Mouse (Mus musculus) induced T-regulatory cell, adult 2 months (primary cell): ENCODE measurements around the gene Tsen2.

Source experiments
- DNase-seq: peaks from one replicate; pipeline ENCODE4 v3.0.0-alpha.2; 2012; ENCODE audit warnings: low read depth

Gene Tsen2

DNA sequence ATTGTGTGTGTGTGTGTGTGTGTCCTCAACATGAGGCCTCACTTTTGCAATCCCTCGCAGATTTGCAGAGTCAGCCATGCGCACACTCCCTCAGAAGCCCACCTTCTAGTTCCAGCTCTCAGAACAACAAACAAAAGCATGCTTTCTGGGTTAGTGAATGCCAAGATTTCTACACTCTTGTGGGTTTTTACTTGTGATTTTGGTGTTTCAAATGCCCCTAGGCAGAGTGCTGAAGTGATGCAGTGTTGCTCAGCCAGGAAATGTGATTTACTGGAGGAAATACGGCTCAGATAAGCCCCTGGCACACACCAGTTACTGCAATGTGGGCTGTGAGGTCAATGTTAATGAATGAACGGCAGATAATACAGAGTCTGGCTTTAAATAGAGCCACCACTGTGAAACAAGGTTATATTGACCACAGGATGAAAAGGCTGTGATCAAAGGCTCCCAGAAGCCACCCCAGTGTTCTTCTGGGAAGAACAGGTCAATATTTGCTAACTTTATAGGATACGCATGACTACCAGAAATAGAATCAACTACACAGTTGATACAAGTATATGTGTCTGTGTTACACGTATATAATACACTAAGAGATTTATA lies 2.7 kb upstream of the Tsen2 start:
- no peak for DNase-seq

DNA sequence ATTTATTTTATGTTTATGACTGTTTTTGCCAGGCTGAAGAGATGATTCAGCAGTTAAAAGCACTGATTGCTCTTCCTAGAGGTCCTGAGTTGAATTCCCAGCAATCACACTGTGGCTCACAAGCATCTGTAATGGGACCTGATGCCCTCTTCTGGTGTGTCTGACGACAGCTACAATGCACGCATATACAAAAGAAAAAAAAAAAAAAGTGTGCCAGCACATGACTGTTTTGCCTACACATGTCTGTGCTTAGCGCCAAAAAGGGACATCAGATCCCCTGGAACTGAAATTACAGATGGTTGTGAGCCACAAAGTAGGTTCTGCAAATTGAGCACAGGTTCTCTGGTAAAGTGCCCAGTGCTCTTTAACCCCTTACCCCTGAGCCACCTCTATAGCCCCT lies 2.1 kb upstream of the Tsen2 start:
- no peak for DNase-seq

- peak; percentile 76 for DNase-seq
These were observed 1.8 kb downstream of the Tsen2 start for GRCm38 (mm10) chr6:115546276-115546675.

GRCm38 (mm10) chr6:115555485-115555884 lies 11.0 kb downstream of the Tsen2 start:
- DNase-seq: no peak

- no peak for DNase-seq
These were observed 13.7 kb downstream of the Tsen2 start for GRCm38 (mm10) chr6:115558176-115558575.

DNA sequence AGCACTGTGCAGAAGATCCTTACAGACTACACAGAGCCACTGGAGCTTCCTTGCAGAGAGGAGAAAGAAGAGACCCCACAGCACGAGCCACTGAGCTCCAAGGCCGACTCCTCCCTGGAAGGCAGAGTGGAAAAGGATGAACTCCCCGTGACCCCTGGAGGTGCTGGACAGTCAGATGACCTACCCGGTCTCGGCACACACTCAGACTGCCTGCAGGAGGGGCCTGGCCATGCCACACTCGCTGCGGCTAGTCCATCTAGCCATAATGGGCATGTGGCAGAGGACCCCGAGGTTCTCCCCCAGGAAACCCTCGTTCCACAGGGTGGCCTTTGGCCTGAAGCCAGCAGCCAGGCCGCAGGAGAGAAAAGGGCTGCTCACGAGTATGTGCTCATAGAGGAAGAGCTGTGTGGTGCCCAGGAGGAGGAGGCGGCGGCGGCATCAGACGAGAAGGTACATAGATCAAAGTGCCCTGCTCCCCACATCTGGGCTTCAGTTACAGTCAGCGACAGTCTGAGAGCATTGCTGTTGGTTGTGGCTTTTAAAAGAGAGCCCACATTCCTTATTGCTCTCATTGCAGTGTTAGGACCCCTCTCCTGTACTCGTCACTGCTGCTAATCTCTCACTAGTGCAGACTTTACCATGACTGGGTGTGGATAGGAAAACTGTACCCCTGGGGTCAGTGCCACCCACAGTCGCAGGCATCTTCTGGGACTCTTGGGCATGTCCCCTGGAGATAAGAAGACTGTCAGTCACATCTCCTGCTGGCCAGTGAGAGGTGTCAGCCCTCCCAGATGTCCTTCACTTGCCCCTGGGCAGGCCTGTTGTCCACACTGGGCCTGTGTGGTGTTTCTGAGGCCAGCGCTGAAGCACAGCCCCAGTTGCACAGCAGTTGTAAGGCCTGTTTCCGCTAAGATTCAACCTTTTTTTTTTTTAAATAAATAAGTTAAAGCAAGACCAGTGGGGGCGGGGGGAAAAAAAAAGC lies 15.5 kb downstream of the Tsen2 start:
- DNase-seq: no peak

DNA sequence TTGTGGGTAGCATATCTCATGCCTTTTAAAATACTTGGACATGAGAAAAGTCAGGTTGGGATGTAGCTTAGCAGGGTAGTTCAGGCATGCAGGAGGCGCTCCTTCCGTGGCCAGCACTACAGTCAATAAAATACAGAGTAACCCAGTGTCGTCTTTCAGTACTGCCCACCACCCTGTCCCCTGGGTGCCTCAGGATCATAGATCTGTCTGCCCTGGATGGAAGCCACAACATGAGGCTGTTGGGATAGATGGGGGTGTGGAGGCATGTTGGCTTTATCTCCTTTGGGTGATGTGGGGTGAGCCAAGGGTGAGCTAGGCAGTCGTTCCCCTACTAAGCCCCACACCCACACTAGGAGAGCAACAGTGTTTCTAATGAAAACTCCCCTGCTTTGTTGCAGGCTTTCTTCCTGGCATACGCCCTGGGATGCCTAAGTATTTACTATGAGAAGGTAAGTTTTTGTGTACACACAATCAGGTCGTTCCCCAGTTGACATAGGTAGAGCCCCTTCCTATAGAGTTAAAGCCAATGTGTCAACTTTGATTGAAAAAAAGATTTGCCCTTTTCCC lies 21.1 kb downstream of the Tsen2 start:
- no peak for DNase-seq

- DNase-seq: peak; percentile 41
These were observed 29.7 kb downstream of the Tsen2 start for GRCm38 (mm10) chr6:115574171-115574570.

- peak; percentile 70 for DNase-seq
These were observed 32.9 kb downstream of the Tsen2 start for GRCm38 (mm10) chr6:115577407-115577806.

- peak; percentile 72 for DNase-seq
These were observed 33.5 kb downstream of the Tsen2 start for GRCm38 (mm10) chr6:115577941-115578340.

DNA sequence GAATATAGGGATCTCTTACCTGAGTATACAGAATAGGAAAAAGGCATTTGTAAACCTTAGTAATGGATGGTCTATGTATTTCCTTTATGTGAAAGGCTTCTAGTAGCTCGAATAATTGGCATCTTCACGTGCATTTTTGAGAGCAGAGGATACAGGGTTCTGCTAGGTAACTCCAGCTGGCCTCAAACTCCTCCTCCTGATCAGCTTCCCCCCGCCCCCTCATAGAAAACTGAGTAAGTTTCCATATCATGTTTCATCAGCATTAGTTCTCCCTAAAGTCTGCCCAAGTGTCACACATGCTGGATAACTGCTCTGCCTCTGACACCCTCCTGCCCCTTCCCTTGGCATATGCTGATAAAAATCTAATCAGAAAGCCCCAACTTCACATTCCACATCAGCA lies 36.3 kb downstream of the Tsen2 start:
- DNase-seq: no peak

DNA sequence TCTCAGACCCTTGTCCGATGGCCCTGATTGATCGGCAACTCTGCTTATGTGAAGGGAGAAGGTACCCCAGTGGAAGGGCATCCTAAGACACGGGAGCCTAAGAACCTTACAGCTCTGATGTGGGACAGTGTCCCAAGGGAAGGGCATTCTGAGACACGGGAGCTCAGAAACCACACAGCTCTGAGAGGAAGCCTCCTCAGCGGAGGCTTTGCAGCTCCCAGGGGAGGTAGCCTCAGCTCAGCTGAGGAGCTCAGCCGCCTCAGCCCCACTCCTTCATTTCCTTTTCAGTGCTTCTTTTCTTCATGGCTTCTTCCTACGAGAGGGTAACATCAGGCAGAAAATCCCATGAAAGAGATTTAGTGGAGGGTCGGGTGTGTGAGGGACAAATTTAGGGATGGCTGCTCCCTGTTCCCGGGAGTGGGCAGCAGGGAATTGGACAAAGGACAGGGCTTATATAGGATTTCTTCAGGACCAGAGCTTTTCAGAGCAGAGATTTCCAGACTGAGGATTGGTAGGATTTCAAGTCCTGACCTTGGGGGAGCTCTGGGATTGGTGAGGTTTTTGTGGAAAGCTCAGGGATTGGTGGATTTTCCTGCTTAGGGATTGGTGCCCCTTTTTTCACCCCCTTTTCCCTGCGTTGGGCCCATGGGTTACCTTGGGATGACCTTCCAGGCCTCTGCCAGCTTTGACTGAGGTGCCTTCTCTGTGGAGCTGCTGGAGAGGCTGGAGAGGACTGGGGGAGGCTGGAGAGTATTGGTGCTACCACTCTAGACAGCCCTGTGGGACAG lies 38.1 kb downstream of the Tsen2 start:
- no peak for DNase-seq

GRCm38 (mm10) chr6:115583430-115584125 lies 39.1 kb downstream of the Tsen2 start:
- no peak for DNase-seq

- no peak for DNase-seq
These were observed 39.7 kb downstream of the Tsen2 start for GRCm38 (mm10) chr6:115584176-115584575.

DNA sequence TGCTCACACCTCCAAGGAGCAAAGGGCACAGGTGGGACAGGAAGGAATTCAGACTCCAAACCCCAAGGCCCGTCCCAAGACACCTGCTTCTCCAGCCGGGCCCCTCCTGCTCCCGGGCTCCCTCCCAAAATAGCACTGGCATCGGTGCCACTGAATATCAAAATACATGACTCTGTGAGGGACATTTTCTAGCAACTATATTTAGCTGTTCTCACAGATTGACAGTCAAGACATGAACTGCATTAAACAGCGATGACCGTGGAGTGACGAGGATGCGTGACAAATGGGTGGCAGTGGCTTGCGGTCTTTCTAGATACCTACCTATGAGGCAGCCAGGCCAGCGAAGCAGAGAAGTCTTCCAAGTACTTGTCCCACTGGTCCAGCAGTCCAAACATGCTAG lies 41.9 kb downstream of the Tsen2 start:
- DNase-seq: no peak

DNA sequence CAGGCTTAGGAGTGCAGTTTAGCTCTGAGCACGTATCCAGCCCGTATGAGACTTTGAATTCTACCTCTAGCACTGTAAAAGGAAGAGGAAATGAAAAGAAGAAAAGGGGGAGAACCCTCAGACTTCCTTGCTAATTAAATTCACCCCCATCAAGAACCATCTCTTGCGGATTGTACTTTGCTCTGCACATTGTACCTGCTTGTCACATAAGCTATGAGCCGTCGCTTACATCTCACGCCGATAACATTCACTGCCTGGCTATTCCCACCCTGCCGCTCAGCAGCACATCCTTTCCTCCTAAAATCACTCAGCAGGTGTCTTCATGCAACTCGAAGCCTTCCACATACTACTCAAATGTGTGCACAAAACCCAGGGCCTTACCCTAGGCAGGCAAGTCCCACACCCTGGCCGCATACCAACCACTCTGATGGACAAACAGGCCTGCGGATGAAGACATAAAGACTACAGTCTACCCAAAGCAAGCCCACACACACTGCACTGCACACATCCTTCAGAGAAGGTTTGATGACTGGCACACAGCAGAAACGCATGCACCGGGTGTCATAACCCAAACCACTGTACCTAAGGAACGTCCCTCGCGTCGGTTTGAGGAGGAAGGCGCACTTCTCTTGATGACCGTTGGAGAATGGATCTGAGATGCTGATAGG lies 47.4 kb downstream of the Tsen2 start:
- DNase-seq: no peak

DNA sequence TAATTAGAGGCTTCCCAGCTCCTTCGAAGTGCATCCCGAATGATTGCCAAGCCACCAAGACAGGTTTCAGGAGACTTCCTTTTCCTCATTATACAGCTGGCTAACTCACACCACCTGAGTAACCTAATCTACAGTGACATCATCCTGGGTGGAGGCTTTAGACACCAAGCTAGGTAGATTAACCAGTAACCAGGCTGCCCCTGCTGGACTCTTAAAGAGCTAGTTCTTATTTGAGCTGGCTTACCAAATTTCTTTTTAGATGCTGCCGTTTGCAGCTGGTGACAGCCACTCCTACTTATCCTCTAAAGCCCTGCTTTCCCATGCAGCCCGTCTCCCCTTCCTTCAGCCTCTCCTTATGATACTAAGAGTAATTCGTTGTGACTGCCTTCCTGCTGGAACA lies 48.0 kb downstream of the Tsen2 start, which contains the start of gene Mkrn2os:
Gene Mkrn2os (minus strand): TSS at position 119 of the 400 bp plus-strand sequence.
- no peak for DNase-seq

DNA sequence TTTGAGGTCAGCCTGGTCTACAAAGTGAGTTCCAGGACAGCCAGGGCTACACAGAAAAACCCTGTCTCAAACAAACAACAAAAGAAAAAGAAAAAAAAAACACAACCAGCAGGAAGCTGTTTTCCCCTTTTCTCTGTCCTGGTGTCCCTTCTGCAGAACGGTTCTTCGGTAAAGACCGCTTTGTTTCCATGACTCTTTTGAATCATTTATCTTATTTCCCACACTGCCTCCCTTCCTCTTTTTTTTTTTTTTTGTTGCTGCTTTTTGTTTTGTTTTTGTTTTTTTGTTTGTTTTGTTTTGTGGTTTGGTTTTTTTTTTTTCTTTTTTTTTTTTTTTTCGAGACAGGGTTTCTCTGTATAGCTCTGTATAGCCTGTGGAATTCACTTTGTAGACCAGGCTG lies 48.8 kb downstream of the Tsen2 start:
- DNase-seq: peak; percentile 50

- DNase-seq: peak; percentile 78
These were observed 50.0 kb downstream of the Tsen2 start for GRCm38 (mm10) chr6:115594463-115594862.

- DNase-seq: no peak
These were observed 51.2 kb downstream of the Tsen2 start for GRCm38 (mm10) chr6:115595667-115596066.

GRCm38 (mm10) chr6:115601322-115601714 lies 56.9 kb downstream of the Tsen2 start:
- no peak for DNase-seq
